Mouse (Mus musculus): ENCODE measurements around the gene Smndc1. TPM values are rescaled to one million over a fixed set of nuclear protein-coding genes. Genes with fewer than 3 reads are reported as not detected.

Gene Smndc1
- polyA plus RNA-seq, 1 experiment from 2014 or later = 33.0 TPM

DNA sequence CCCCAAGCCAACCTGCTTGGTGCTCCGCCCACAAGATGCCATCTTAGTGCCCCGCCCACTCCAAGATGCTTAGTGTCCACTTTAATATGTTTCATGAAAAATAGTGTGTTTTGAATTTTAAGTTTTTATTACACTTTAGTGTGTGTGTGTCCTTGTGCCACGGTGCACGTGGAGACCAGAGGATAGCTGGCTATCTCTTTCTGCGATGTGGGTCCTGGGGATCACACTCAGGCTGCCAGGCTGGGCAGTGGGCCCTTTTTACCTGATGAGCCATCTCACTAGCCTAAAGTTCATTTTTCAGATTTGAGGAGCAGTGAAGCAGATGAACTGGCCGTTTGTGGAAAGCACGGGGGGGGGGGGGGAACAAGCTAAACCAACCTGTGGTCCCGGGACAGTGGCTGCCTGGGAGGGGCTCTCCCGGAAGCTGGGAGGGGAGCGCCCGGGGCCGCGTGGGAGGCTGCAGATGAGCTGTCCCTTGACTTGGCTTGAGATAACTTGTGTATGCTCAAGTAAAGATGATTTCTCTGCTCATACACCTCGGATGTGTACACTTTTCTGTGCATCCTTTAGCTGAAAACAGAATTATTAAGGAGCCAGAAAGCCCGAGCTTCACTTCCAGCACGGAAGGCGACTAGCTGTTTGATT lies 19.4 kb upstream of the Smndc1 start:
- peak overlapping the region; percentile 34; the same call in 1 of the 2 replicates for H3K4me2 ChIP-seq
- H3K9me3 ChIP-seq (replicated peaks) = no peaks in the 10 kb centered on the region
- H3K36me3 ChIP-seq = no peaks in the 10 kb centered on the region
- no peak overlapping the region for H3K4me3 ChIP-seq
- H3K4me1 ChIP-seq (replicated peaks) = peaks cover 55% of the 10 kb centered on the region
- 46% methylated on average over 17 of the region's 17 CpGs for WGBS
- H3K27me3 ChIP-seq (replicated peaks) = no peaks in the 10 kb centered on the region
- no peak for ATAC-seq (ENCODE audit: insufficient number of reproducible peaks, low FRiP score)
- H3K9ac ChIP-seq = no peak overlapping the region; the same call in 1 of the 2 replicates
- H3K27ac ChIP-seq (ENCODE audit: poor library complexity, severe bottlenecking) = no peak overlapping the region

DNA sequence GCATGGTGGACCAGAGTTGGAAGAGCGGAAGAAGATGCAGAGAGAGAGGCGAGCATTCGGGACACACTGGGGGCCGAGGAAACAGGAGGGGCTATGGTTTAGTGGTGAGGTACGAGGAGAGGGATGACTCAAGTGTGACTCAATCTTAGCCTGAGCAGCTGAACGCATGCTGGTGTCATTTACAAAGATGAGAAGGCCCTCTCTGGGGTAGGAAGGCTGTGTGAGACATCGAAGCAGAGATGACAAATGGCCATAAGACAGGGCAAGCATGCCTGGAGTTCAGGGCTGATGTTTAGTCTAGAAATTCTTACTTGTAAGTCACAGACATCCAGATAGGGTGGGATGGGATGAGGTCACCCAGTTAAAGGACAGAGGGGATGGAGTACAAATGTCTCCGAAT lies 18.0 kb upstream of the Smndc1 start:
- Histone ChIP-seq H3K4me1 (replicated peaks) (peaks cover 42% of the 10 kb centered on the region), H3K27me3 (replicated peaks) (no peaks in the 10 kb centered on the region), H3K9ac (no peak overlapping the region), H3K4me3 (no peak overlapping the region), H3K27ac (ENCODE audit: poor library complexity, severe bottlenecking) (no peak overlapping the region), H3K9me3 (replicated peaks) (no peaks in the 10 kb centered on the region), H3K4me2 (no peak overlapping the region), H3K36me3 (no peaks in the 10 kb centered on the region)
- ATAC-seq (ENCODE audit: insufficient number of reproducible peaks, low FRiP score) = no peak
- 75% methylated on average over 8 of the region's 8 CpGs for WGBS

DNA sequence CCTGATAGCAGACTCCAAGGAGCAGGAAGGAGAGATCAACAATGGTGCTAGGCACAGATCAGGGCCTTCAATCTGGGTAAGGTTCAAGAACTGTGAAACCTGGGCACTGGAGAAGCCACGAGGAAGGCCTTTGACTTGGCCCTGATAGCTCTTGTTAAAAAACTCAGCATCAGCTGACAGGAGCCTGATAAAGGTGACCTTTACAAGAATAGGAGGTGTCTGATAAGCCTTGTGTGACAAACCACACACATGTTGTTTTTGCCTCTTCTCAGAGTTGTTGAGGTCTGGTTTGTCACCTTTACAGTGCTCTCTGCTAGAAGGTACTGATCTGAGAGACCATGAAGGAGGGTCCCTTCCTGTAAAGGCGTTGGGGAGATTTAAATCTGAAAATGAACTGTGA lies 17.0 kb upstream of the Smndc1 start:
- WGBS = 28% methylated on average over 2 of the region's 2 CpGs
- H3K9ac ChIP-seq = no peak overlapping the region
- no peak overlapping the region for H3K4me2 ChIP-seq

DNA sequence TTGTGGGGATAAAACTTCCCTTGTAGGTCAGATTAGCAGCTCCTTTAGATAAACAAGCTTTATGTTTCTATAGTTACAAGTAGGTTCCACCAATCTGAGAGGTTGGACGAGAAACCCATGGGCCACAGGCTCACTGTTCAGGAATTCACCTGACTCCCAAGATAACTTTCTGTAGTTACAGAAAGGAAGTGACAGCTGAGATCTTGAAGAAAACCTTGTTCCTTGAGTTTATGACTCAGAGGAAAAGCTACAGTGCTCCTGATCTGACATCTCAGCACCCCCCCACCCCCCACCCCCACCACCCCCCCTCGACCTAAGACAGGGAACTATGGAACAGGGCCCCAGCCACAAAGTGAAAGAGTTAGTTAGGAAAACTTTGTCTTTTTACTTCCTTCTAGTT lies 15.4 kb upstream of the Smndc1 start:
- WGBS = 42% methylated on average over 2 of the region's 2 CpGs
- H3K27ac ChIP-seq (ENCODE audit: poor library complexity, severe bottlenecking) = no peak overlapping the region
- H3K9me3 ChIP-seq (replicated peaks) = no peaks in the 10 kb centered on the region
- H3K9ac ChIP-seq = no peak overlapping the region
- no peak for ATAC-seq (ENCODE audit: insufficient number of reproducible peaks, low FRiP score)
- no peaks in the 10 kb centered on the region for H3K36me3 ChIP-seq
- no peak overlapping the region for H3K4me3 ChIP-seq
- H3K27me3 ChIP-seq (replicated peaks) = no peaks in the 10 kb centered on the region
- peaks cover 21% of the 10 kb centered on the region for H3K4me1 ChIP-seq (replicated peaks)
- no peak overlapping the region for H3K4me2 ChIP-seq

More for the DNA sequence above, 17.0 kb upstream of the Smndc1 start:
- Histone ChIP-seq H3K27ac (ENCODE audit: poor library complexity, severe bottlenecking) (no peak overlapping the region), H3K4me3 (no peak overlapping the region), H3K36me3 (no peaks in the 10 kb centered on the region), H3K27me3 (replicated peaks) (no peaks in the 10 kb centered on the region), H3K9me3 (replicated peaks) (no peaks in the 10 kb centered on the region), H3K4me1 (replicated peaks) (peaks cover 36% of the 10 kb centered on the region)
- no peak for ATAC-seq (ENCODE audit: insufficient number of reproducible peaks, low FRiP score)

DNA sequence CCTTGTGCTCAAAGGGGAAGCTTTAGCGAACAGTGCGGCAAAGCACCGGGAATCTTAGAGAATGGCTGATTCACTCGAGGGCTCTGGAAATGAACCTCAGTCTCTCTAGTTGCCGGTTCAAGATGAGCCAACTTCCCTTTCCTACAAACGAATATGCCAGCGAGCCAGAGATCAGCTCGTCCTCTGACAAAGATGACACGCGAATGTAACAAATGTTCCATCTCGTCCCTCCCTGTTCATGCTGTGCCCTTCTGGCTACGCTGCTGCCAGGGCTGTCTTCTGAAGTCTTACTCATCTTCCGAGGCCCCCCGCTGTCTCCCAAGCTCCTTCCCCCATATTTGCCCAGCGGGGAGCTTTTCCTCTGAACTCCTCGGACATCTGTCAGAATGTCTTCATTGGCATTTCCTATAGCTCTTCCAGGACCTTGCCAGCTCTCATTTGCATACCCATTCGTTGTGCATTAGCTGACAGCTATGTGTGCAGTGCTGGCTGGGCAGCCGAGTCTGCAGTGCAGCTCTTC lies 14.5 kb upstream of the Smndc1 start:
- Histone ChIP-seq H3K9ac (no peak overlapping the region), H3K27me3 (replicated peaks) (no peaks in the 10 kb centered on the region), H3K27ac (ENCODE audit: poor library complexity, severe bottlenecking) (no peak overlapping the region), H3K4me3 (no peak overlapping the region), H3K4me2 (no peak overlapping the region), H3K36me3 (no peaks in the 10 kb centered on the region), H3K4me1 (replicated peaks) (peaks cover 15% of the 10 kb centered on the region), H3K9me3 (replicated peaks) (no peaks in the 10 kb centered on the region)
- ATAC-seq (ENCODE audit: insufficient number of reproducible peaks, low FRiP score) = no peak
- WGBS = 83% methylated on average over 18 of the region's 18 CpGs

DNA sequence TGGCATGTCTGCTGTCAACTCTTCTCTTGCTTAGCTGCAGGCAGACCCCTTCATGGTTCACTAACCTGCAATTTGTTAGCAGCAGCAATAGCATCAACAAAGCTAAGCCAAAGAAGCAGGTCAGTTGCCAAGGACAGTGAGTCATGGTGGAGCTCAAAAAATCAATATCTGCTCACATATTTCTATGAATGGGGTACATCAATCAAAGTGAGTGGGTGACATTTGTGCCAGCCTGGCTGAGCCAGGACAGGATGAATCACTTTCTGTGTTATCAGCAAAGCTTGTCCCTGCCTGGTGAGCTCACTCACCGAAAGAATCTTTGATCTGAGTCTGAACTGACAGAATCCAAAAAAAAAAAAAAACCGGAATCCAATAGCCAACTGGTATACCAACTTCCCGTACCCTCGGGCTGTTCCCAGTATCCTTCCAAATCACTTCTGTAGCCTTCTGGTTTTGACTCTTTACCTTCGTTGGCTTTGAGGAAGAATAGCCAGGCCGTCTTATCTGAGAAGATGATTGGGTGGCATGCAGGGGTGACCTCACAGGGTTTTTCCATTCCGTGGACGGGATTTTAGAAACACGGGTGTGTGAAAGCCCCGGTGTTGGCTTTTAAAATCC lies 13.9 kb upstream of the Smndc1 start:
- no peak overlapping the region for H3K4me3 ChIP-seq
- no peak for ATAC-seq (ENCODE audit: insufficient number of reproducible peaks, low FRiP score)
- no peaks in the 10 kb centered on the region for H3K36me3 ChIP-seq
- no peaks in the 10 kb centered on the region for H3K27me3 ChIP-seq (replicated peaks)
- 80% methylated on average over 10 of the region's 10 CpGs for WGBS
- no peaks in the 10 kb centered on the region for H3K9me3 ChIP-seq (replicated peaks)
- H3K9ac ChIP-seq = no peak overlapping the region
- no peak overlapping the region for H3K4me2 ChIP-seq
- H3K27ac ChIP-seq (ENCODE audit: poor library complexity, severe bottlenecking) = no peak overlapping the region
- peaks cover 9% of the 10 kb centered on the region for H3K4me1 ChIP-seq (replicated peaks)

DNA sequence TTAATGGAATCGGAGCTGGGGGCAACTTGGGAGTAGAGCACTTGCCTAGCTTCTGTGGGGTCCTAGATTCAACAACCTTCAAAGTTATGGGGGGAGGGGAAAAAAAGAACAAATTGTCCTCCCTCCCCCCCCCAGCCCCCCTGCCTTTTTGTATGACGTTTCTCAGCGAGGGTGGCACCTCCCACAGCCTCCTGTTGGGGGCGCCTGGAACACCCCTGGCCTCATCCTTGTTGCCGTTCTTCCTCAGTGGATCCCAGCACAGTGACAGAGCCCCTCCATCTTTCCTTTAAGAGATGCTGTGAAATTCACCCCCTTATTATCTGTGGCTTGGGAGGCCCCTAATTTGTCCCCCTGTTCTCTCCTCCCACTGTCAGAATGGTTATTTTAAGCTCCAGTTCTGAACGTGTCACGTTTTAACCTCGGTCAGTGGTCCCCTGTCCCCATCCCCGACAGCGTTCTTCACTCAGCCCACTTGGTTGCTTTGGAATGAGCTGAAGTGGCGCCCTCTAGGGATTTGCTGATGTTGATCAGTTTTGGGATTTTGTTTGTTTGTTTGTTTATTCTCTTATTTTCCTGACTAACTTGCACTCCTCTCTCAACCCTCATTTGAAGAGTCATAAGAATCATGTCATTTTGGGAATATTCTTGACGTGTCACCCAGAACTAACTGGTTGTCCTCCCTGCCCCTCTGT lies 12.5 kb upstream of the Smndc1 start:
- no peak overlapping the region for H3K9ac ChIP-seq
- no peaks in the 10 kb centered on the region for H3K36me3 ChIP-seq
- no peaks in the 10 kb centered on the region for H3K27me3 ChIP-seq (replicated peaks)
- WGBS = 45% methylated on average over 12 of the region's 12 CpGs
- no peak overlapping the region for H3K4me3 ChIP-seq
- no peak overlapping the region for H3K27ac ChIP-seq (ENCODE audit: poor library complexity, severe bottlenecking)
- no peaks in the 10 kb centered on the region for H3K9me3 ChIP-seq (replicated peaks)
- no peak for ATAC-seq (ENCODE audit: insufficient number of reproducible peaks, low FRiP score)
- peaks cover 9% of the 10 kb centered on the region for H3K4me1 ChIP-seq (replicated peaks)
- H3K4me2 ChIP-seq = no peak overlapping the region

DNA sequence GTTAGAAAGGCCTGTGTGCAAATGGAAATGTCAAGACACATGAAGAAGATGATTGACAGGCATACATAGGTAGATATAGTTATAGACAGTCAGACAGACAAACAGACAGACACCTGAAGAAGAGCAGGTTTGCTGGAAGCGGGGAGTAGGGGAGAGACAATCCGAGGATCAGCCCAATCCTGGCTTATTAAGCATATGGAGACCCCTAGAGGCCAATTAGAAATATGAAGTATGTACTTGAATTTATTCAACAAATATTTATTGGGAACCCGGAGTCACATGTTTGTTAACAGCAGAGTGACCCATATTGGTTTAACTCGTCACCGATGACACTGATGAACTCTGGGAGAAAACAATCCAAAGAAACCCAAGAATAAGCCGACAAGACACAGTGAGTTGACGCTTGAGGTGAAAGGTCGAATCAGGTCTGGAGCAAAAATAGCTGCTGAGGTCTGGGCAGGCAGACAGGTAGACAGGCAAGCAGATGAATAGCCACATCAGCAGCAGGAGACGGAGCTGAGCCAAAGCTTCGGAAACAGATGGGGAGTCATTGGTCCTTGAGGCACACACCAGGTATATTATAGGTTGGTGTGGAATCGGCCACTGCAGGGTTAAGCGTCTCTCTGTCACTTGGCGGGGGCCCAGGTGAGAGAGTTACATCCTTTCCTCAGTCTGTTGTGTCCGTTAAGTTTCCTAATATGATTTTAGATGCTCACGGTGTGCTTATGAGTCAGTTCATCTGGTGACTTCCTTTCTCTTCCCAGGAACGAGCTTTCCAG lies 10.1 kb upstream of the Smndc1 start:
- no peaks in the 10 kb centered on the region for H3K4me1 ChIP-seq (replicated peaks)
- no peak overlapping the region for H3K4me3 ChIP-seq
- no peak overlapping the region for H3K9ac ChIP-seq
- no peak overlapping the region for H3K4me2 ChIP-seq
- H3K9me3 ChIP-seq (replicated peaks) = no peaks in the 10 kb centered on the region
- no peak overlapping the region for H3K27ac ChIP-seq (ENCODE audit: poor library complexity, severe bottlenecking)
- 77% methylated on average over 16 of the region's 16 CpGs for WGBS
- H3K36me3 ChIP-seq = no peaks in the 10 kb centered on the region
- no peak for ATAC-seq (ENCODE audit: insufficient number of reproducible peaks, low FRiP score)
- H3K27me3 ChIP-seq (replicated peaks) = no peaks in the 10 kb centered on the region

DNA sequence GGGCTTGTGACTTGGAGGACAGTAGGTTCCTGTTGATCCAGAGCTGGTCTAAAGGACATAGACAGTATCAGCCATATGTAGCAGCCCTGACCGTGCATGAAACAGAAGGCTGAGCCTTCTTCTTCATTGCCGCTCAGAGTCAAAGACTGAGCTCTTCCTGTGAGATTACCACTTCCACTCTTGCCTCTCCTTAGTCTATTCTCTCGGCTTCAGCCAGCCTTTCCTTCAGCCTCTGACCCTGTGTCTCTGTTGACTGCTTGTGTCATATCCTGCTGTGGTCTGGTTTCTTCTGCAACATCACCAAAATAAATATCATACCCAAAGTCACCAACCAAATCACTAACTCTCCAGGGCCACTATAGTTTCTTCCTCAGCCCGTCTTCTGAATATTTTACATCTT lies 8.8 kb upstream of the Smndc1 start:
- Histone ChIP-seq H3K36me3 (no peaks in the 10 kb centered on the region), H3K4me2 (no peak overlapping the region), H3K27me3 (replicated peaks) (no peaks in the 10 kb centered on the region), H3K9ac (no peak overlapping the region), H3K4me1 (replicated peaks) (no peaks in the 10 kb centered on the region; the same call in 1 of the 2 replicates), H3K4me3 (no peak overlapping the region), H3K9me3 (replicated peaks) (no peaks in the 10 kb centered on the region), H3K27ac (ENCODE audit: poor library complexity, severe bottlenecking) (no peak overlapping the region)
- WGBS = 68% methylated on average over 4 of the region's 4 CpGs
- ATAC-seq (ENCODE audit: insufficient number of reproducible peaks, low FRiP score) = no peak

DNA sequence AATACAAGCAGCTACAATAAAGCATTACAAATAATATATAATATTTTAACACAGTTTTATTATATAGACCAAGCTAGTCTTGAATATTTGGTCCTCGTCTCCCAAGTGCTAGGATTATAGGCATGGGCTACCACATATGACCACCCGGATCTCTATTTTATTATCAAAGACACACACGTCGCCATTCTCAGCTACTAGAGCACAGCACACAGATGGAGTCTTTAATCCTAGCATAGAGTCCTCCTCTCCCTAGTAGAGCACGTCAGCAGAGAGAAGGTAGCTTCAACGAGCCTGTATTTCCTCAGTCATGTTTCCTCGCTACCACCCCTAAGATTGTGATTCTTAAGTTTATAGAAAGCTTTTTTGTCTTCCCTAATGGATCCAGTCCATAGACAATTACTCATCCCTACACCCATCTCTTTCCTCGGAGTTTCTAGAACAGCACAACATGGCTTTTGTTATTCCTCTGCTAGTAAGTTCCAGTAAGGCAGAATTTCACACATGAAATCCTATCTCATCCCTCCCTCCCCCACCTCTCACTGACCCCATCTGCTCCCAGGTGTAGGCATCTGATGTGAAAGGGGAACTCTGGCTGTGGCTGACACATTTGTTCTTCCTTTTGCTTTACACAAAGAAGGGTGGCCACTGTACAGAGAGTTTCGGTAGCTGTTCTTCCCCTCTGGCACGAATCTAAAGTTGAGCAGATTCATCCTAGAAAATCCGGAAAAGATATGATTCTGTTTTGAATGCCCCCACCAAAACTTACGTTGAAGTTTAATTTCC lies 7.3 kb upstream of the Smndc1 start:
- Histone ChIP-seq H3K4me3 (no peak overlapping the region), H3K4me1 (replicated peaks) (no peaks in the 10 kb centered on the region; the same call in 1 of the 2 replicates), H3K9ac (no peak overlapping the region), H3K27ac (ENCODE audit: poor library complexity, severe bottlenecking) (no peak overlapping the region), H3K27me3 (replicated peaks) (no peaks in the 10 kb centered on the region), H3K36me3 (no peaks in the 10 kb centered on the region), H3K4me2 (no peak overlapping the region), H3K9me3 (replicated peaks) (no peaks in the 10 kb centered on the region)
- WGBS = 70% methylated on average over 12 of the region's 12 CpGs
- ATAC-seq (ENCODE audit: insufficient number of reproducible peaks, low FRiP score) = no peak
